In the genomic region with DNA sequence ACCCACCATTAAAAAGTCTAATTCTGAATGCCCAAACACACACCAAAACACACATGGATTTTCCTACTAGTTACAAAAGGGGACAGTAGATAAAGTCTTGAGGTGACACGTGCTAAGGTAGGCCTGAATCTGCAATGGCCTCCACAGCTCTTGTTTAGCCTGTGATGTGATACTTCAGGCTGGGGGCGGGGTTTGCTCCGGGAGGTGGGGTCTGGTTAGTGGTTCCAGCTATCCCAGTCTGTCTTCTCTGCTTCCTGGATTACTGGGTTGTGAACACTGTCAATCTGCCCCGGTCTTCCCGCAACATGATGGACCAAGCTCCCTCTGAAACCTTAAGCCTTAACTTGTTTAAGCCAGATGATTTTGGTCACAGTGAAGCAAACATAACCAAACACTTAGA, we compare ENCODE assay signal across 21 mouse cellular contexts.
DNase-seq lines count a peak whose midpoint lies in the region; ATAC-seq and TF ChIP-seq lines count a peak whose summit lies in the region.
"Had no signal": no experiment of that assay in that cellular context is flagged by ENCODE, and none has a peak within 500 bp of the region (broad histone marks: within the 10 kb centered on the region; RNA-seq: fewer than 3 reads in every experiment).

No protein-coding gene starts in this region.

- WGBS in heart, embryonic 11.5 days (ENCODE audit: insufficient replicate concordance): 70% methylated on average over 5 of the region's 5 CpGs
- WGBS in kidney, embryonic 15.5 days: 78% methylated on average over 5 of the region's 5 CpGs

- H3K4me3 ChIP-seq in heart, embryonic 11.5 days (ENCODE audit: low read depth, low read length): no peak overlapping the region
- H3K4me3 ChIP-seq in ES-Bruce4 (ENCODE audit: low read depth, low read length): no peak overlapping the region
- H3K4me3 ChIP-seq in kidney, embryonic 15.5 days (replicated peaks): no peak overlapping the region
- H3K4me3 ChIP-seq: embryonic facial prominence, embryonic 13.5 days; embryonic facial prominence, embryonic 15.5 days; erythroblast, embryonic 14.5 days; forebrain, embryonic 10.5 days; forebrain, embryonic 12.5 days had no signal

- H3K9ac ChIP-seq in heart, embryonic 11.5 days (ENCODE audit: low read depth, low read length): no peak overlapping the region
- H3K9ac ChIP-seq in ES-Bruce4 (ENCODE audit: low read depth, poor library complexity, severe bottlenecking): 0 out of 2 replicates have a peak overlapping the region, but pooled peaks have one; percentile 38
- no peak overlapping the region for H3K9ac ChIP-seq in kidney, embryonic 15.5 days
- H3K9ac ChIP-seq: embryonic facial prominence, embryonic 13.5 days; embryonic facial prominence, embryonic 15.5 days; forebrain, embryonic 12.5 days had no signal

- TF ChIP-seq POLR2A in ES-Bruce4 (IDR thresholded peaks at IDR 0.05; ENCODE audit: insufficient read depth, low read length): no peak

- no peaks in the 10 kb centered on the region for H3K9me3 ChIP-seq in heart, embryonic 11.5 days (replicated peaks; ENCODE audit: control insufficient read depth, low read length)
- H3K9me3 ChIP-seq in ES-Bruce4 (replicated peaks; ENCODE audit: control insufficient read depth, insufficient read depth, low read length, poor library complexity, severe bottlenecking): no peaks in the 10 kb centered on the region
- H3K9me3 ChIP-seq in kidney, embryonic 15.5 days (replicated peaks): no peaks in the 10 kb centered on the region
- H3K9me3 ChIP-seq: embryonic facial prominence, embryonic 13.5 days; embryonic facial prominence, embryonic 15.5 days; forebrain, embryonic 10.5 days; forebrain, embryonic 12.5 days had no signal

- TF ChIP-seq CTCF in ES-Bruce4 (IDR thresholded peaks at IDR 0.05; ENCODE audit: low read depth, low read length): no peak

- peak; percentile 79 for DNase-seq in heart, adult 11 months
- DNase-seq in ES-CJ7 (ENCODE audit: low read depth, low spot score): peak; percentile 28
- peak; percentile 64 for DNase-seq in ZHBTc4 (ENCODE audit: low read depth, low spot score)
- no peak for DNase-seq in adrenal gland, postnatal 25 days
- DNase-seq: adrenal gland, adult 2 months; adrenal gland, postnatal 10 days; adrenal gland, postnatal 36 days; cerebellum, adult 11-12 months; cerebellum, adult 8-10 months; cerebellum, adult 9-11 months; cerebellum, postnatal 14 days; cerebellum, postnatal 36 days; embryo, embryonic 11 days had no signal

- no peak for TF ChIP-seq EP300 in ES-Bruce4 (IDR thresholded peaks at IDR 0.05; ENCODE audit: insufficient read depth, low read depth, low read length)

- no peaks in the 10 kb centered on the region for H3K36me3 ChIP-seq in heart, embryonic 11.5 days (ENCODE audit: control insufficient read depth, insufficient read depth, low read length)
- no peaks in the 10 kb centered on the region for H3K36me3 ChIP-seq in ES-Bruce4 (ENCODE audit: control insufficient read depth, insufficient read depth, low read length, poor library complexity, severe bottlenecking)
- H3K36me3 ChIP-seq in kidney, embryonic 15.5 days: no peaks in the 10 kb centered on the region; the same call in 1 of the 2 replicates
- H3K36me3 ChIP-seq: embryonic facial prominence, embryonic 13.5 days; embryonic facial prominence, embryonic 15.5 days; forebrain, embryonic 10.5 days; forebrain, embryonic 12.5 days had no signal

- no peaks in the 10 kb centered on the region for H3K27me3 ChIP-seq in heart, embryonic 11.5 days (ENCODE audit: control insufficient read depth, insufficient read depth, low read length)
- no peaks in the 10 kb centered on the region for H3K27me3 ChIP-seq in ES-Bruce4 (ENCODE audit: control insufficient read depth, insufficient read depth, low read length, poor library complexity, severe bottlenecking)
- no peaks in the 10 kb centered on the region for H3K27me3 ChIP-seq in kidney, embryonic 15.5 days
- H3K27me3 ChIP-seq: embryonic facial prominence, embryonic 13.5 days; embryonic facial prominence, embryonic 15.5 days; forebrain, embryonic 12.5 days had no signal

- no peak for ATAC-seq in heart, embryonic 11.5 days (replicated peaks; ENCODE audit: insufficient number of reproducible peaks, low FRiP score, low TSS enrichment)
- ATAC-seq in kidney, embryonic 15.5 days (replicated peaks; ENCODE audit: low FRiP score): no peak

- H3K27ac ChIP-seq in heart, embryonic 11.5 days (ENCODE audit: low read depth, low read length): no peak overlapping the region
- H3K27ac ChIP-seq in ES-Bruce4 (ENCODE audit: insufficient read depth, low read length): peak overlapping the region; percentile 38; the same call in 1 of the 2 replicates
- H3K27ac ChIP-seq in kidney, embryonic 15.5 days: no peak overlapping the region
- H3K27ac ChIP-seq: embryonic facial prominence, embryonic 13.5 days; embryonic facial prominence, embryonic 15.5 days; forebrain, embryonic 10.5 days; forebrain, embryonic 12.5 days had no signal

- H3K4me2 ChIP-seq in heart, embryonic 11.5 days: no peak overlapping the region
- H3K4me2 ChIP-seq in kidney, embryonic 15.5 days: no peak overlapping the region
- H3K4me2 ChIP-seq: embryonic facial prominence, embryonic 13.5 days; embryonic facial prominence, embryonic 15.5 days; forebrain, embryonic 12.5 days had no signal

- peaks cover 13% of the 10 kb centered on the region for H3K4me1 ChIP-seq in heart, embryonic 11.5 days (ENCODE audit: control insufficient read depth, insufficient read depth, low read length)
- H3K4me1 ChIP-seq in ES-Bruce4 (ENCODE audit: control insufficient read depth, insufficient read depth, low read length): peaks cover 4% of the 10 kb centered on the region
- peaks cover 24% of the 10 kb centered on the region for H3K4me1 ChIP-seq in kidney, embryonic 15.5 days
